Mouse (Mus musculus) CH12.LX (cell line): ENCODE data around the gene Mpo. TPM values are rescaled to one million over a fixed set of nuclear protein-coding genes. Genes with fewer than 3 reads are reported as not detected.

Experiments
- DNase-seq: peaks from one replicate; pipeline ENCODE4 v3.0.0-alpha.2; 2013; ENCODE audit errors: extremely low read depth
- H3K27ac ChIP-seq: 2 replicates; pipeline ENCODE4 v1.5.1; 2012; ENCODE audit warnings: low read depth, mild to moderate bottlenecking, control low read depth, moderate library complexity; ENCODE audit not compliant: insufficient read depth
- H3K27me3 ChIP-seq: replicated peaks from 2 replicates; pipeline ENCODE3; 2012; ENCODE audit warnings: inconsistent platforms
- H3K36me3 ChIP-seq, 2 experiments: replicated peaks in 1 of 2; 2 replicates each; pipeline versions ENCODE3 to v1.6.1; 2012; ENCODE audit warnings: inconsistent platforms in 1 of 2, low read length in 1 of 2, mild to moderate bottlenecking in 1 of 2, mixed read lengths in 1 of 2, moderate library complexity in 1 of 2; ENCODE audit not compliant: control insufficient read depth in 1 of 2, insufficient read depth in 1 of 2
- H3K4me1 ChIP-seq, 2 experiments: 2 replicates each; pipeline ENCODE4 v1.6.1; 2012; ENCODE audit warnings: inconsistent platforms in 1 of 2, moderate library complexity in 1 of 2; ENCODE audit not compliant: insufficient read depth in 2 of 2, control insufficient read depth in 1 of 2
- H3K4me2 ChIP-seq: 2 replicates; pipeline ENCODE4 v1.6.1; 2012; ENCODE audit warnings: low read depth, mild to moderate bottlenecking, control low read depth; ENCODE audit not compliant: poor library complexity, insufficient read depth, severe bottlenecking
- H3K4me3 ChIP-seq, 3 experiments: fragments of 150-350 bp in 1 of 3; sonication (generic) in 1 of 3; replicated peaks in 1 of 3; 2 replicates each; pipeline versions ENCODE3 to v1.5.1; 2011 to 2012; ENCODE audit warnings: low read depth in 2 of 3, low read length in 2 of 3, mild to moderate bottlenecking in 2 of 3, moderate library complexity in 2 of 3, control low read depth in 1 of 3, improper control_type of control experiment in 1 of 3, inconsistent platforms in 1 of 3, mixed read lengths in 1 of 3; ENCODE audit not compliant: poor library complexity in 1 of 3
- H3K79me2 ChIP-seq: replicated peaks from 2 replicates; pipeline ENCODE4 v1.6.1; 2012; ENCODE audit warnings: mild to moderate bottlenecking, moderate library complexity; ENCODE audit not compliant: control insufficient read depth, poor library complexity, insufficient read depth, severe bottlenecking; ENCODE audit errors: extremely low read depth
- H3K9ac ChIP-seq: 2 replicates; pipeline ENCODE4 v1.6.1; 2012; ENCODE audit warnings: low read depth, mild to moderate bottlenecking, control low read depth, moderate library complexity; ENCODE audit not compliant: insufficient read depth
- H3K9me3 ChIP-seq: replicated peaks from 2 replicates; pipeline ENCODE3; 2012; ENCODE audit warnings: low read length, inconsistent platforms, mixed read lengths
- BHLHE40 ChIP-seq: IDR thresholded peaks from 2 replicates; pipeline ENCODE4 v1.6.1; 2011; ENCODE audit warnings: mild to moderate bottlenecking, low read depth, low read length, improper control_type of control experiment
- CTCF ChIP-seq, 2 experiments: IDR thresholded peaks in 1 of 2; conservative IDR thresholded peaks in 1 of 2; 2 replicates each; pipeline ENCODE4 v1.5.1; 2011 to 2012; ENCODE audit warnings: low read depth in 2 of 2, low read length in 2 of 2, improper control_type of control experiment in 1 of 2, inconsistent platforms in 1 of 2, mild to moderate bottlenecking in 1 of 2, moderate library complexity in 1 of 2
- ELF1 ChIP-seq: IDR thresholded peaks from 2 replicates; pipeline ENCODE4 v1.6.1; 2014; ENCODE audit warnings: low read depth, mild to moderate bottlenecking, inconsistent platforms, low read length, improper control_type of control experiment
- EP300 ChIP-seq: IDR thresholded peaks from 2 replicates; pipeline ENCODE4 v1.6.1; 2011; ENCODE audit warnings: low read length, improper control_type of control experiment
- ETS1 ChIP-seq: conservative IDR thresholded peaks from 2 replicates; pipeline ENCODE4 v1.6.1; 2012; ENCODE audit warnings: low read depth, mild to moderate bottlenecking, inconsistent platforms, low read length, improper control_type of control experiment, moderate library complexity
- GABPA ChIP-seq: IDR thresholded peaks from 2 replicates; pipeline ENCODE4 v1.6.1; 2012; ENCODE audit warnings: low read depth, low read length, improper control_type of control experiment, inconsistent platforms; ENCODE audit not compliant: insufficient replicate concordance
- HCFC1 ChIP-seq: IDR thresholded peaks from 2 replicates; pipeline ENCODE4 v1.6.1; 2012; ENCODE audit warnings: low read depth, mild to moderate bottlenecking, inconsistent platforms, low read length, improper control_type of control experiment
- IRF4 ChIP-seq: IDR thresholded peaks from 2 replicates; pipeline ENCODE4 v1.6.1; 2014; ENCODE audit warnings: low read depth, mild to moderate bottlenecking, inconsistent platforms, low read length, improper control_type of control experiment
- JUN ChIP-seq: IDR thresholded peaks from 2 replicates; pipeline ENCODE4 v1.6.1; 2011; ENCODE audit warnings: low read depth, mild to moderate bottlenecking, low read length, improper control_type of control experiment, moderate library complexity; ENCODE audit not compliant: insufficient read depth
- JUND ChIP-seq: conservative IDR thresholded peaks from 2 replicates; pipeline ENCODE4 v1.6.1; 2011; ENCODE audit warnings: low read depth, low read length, improper control_type of control experiment
- MAFK ChIP-seq: IDR thresholded peaks from 2 replicates; pipeline ENCODE4 v1.6.1; 2011; ENCODE audit warnings: low read length, improper control_type of control experiment; ENCODE audit not compliant: insufficient replicate concordance
- MAX ChIP-seq: IDR thresholded peaks from 2 replicates; pipeline ENCODE4 v1.6.1; 2011; ENCODE audit warnings: low read length, improper control_type of control experiment
- MAZ ChIP-seq: IDR thresholded peaks from 2 replicates; pipeline ENCODE4 v1.6.1; 2012; ENCODE audit warnings: low read depth, mild to moderate bottlenecking, inconsistent platforms, low read length, improper control_type of control experiment, moderate library complexity
- MEF2A ChIP-seq: IDR thresholded peaks from 2 replicates; pipeline ENCODE4 v1.6.1; 2014; ENCODE audit warnings: low read depth, mild to moderate bottlenecking, inconsistent platforms, low read length, improper control_type of control experiment, borderline replicate concordance
- MYC ChIP-seq: IDR thresholded peaks from 2 replicates; pipeline ENCODE4 v1.6.1; 2011; ENCODE audit warnings: low read depth, mild to moderate bottlenecking, improper control_type of control experiment, low read length
- NELFE ChIP-seq: IDR thresholded peaks from 2 replicates; pipeline ENCODE4 v1.6.1; 2011; ENCODE audit warnings: low read depth, low read length, improper control_type of control experiment
- NRF1 ChIP-seq: IDR thresholded peaks from 2 replicates; pipeline ENCODE4 v1.6.1; 2014; ENCODE audit warnings: low read depth, mild to moderate bottlenecking, inconsistent platforms, low read length, improper control_type of control experiment, moderate library complexity
- POLR2A ChIP-seq: IDR thresholded peaks from 2 replicates; pipeline ENCODE4 v1.6.1; 2011; ENCODE audit warnings: low read depth, mild to moderate bottlenecking, improper control_type of control experiment, low read length
- POLR2AphosphoS2 ChIP-seq: IDR thresholded peaks from 2 replicates; pipeline ENCODE4 v1.6.1; 2011; ENCODE audit warnings: low read depth, low read length, improper control_type of control experiment
- RCOR1 ChIP-seq: conservative IDR thresholded peaks from 2 replicates; pipeline ENCODE4 v1.6.1; 2012; ENCODE audit warnings: low read depth, mild to moderate bottlenecking, inconsistent platforms, low read length, improper control_type of control experiment
- SMC3 ChIP-seq: IDR thresholded peaks from 2 replicates; pipeline ENCODE4 v1.6.1; 2011; ENCODE audit warnings: low read depth, low read length, improper control_type of control experiment
- TBP ChIP-seq: conservative IDR thresholded peaks from 2 replicates; pipeline ENCODE4 v1.6.1; 2011; ENCODE audit warnings: low read depth, low read length, improper control_type of control experiment
- TCF12 ChIP-seq: IDR thresholded peaks from 2 replicates; pipeline ENCODE4 v1.6.1; 2014; ENCODE audit warnings: low read depth, mild to moderate bottlenecking, inconsistent platforms, low read length, improper control_type of control experiment
- UBTF ChIP-seq: IDR thresholded peaks from 2 replicates; pipeline ENCODE4 v1.6.1; 2012; ENCODE audit warnings: low read depth, mild to moderate bottlenecking, inconsistent platforms, low read length, improper control_type of control experiment, moderate library complexity
- USF1 ChIP-seq: IDR thresholded peaks from 2 replicates; pipeline ENCODE4 v1.6.1; 2014; ENCODE audit warnings: low read depth, mild to moderate bottlenecking, inconsistent platforms, low read length, improper control_type of control experiment
- USF2 ChIP-seq: conservative IDR thresholded peaks from 2 replicates; pipeline ENCODE4 v1.6.1; 2011; ENCODE audit warnings: low read depth, low read length, improper control_type of control experiment
- ZC3H11A ChIP-seq: IDR thresholded peaks from 2 replicates; pipeline ENCODE4 v1.6.1; 2012; ENCODE audit warnings: low read depth, mild to moderate bottlenecking, inconsistent platforms, low read length, improper control_type of control experiment
- ZKSCAN1 ChIP-seq: IDR thresholded peaks from 2 replicates; pipeline ENCODE4 v1.6.1; 2012; ENCODE audit warnings: low read depth, inconsistent platforms, low read length, improper control_type of control experiment, borderline replicate concordance
- ZMIZ1 ChIP-seq: IDR thresholded peaks from 2 replicates; pipeline ENCODE4 v1.6.1; 2012; ENCODE audit warnings: low read depth, mild to moderate bottlenecking, inconsistent platforms, low read length, improper control_type of control experiment
- dilution Hi-C: fragments of 300-500 bp; cut with MboI; formaldehyde crosslinking; loops from 2 replicates; pipeline ENCODE4 v1.14.3; 2020; ENCODE audit warnings: low sequenced_read_pairs; ENCODE audit not compliant: extremely low pct_unique_long_range_greater_than_20kb, extremely low pct_ligation_motif_present
- in situ Hi-C: fragments of 300-500 bp; cut with MboI; formaldehyde crosslinking; loops from 3 replicates; pipeline ENCODE4 v1.14.3; 2019; ENCODE audit warnings: low sequenced_read_pairs, low pct_ligation_motif_present, low pct_unique_long_range_greater_than_20kb, mixed read lengths
- polyA plus RNA-seq: library from polyadenylated mRNA; unstranded; fragments of >175 nt; gene quantifications from 2 replicates; pipeline ENCODE4 v1.2.1, GENCODE M21; 2012; ENCODE audit warnings: low read depth; ENCODE audit not compliant: insufficient read length
- total RNA-seq, 2 experiments: library from RNA; depleted of rRNA; stranded (reverse); fragments of 300-350 nt in 1 of 2; fragments of >200 nt in 1 of 2; gene quantifications; 2 replicates each; pipeline ENCODE4 v1.2.3; 2012 to 2014

The Mpo gene
- total and polyA plus RNA-seq, 3 experiments = not detected

DNA sequence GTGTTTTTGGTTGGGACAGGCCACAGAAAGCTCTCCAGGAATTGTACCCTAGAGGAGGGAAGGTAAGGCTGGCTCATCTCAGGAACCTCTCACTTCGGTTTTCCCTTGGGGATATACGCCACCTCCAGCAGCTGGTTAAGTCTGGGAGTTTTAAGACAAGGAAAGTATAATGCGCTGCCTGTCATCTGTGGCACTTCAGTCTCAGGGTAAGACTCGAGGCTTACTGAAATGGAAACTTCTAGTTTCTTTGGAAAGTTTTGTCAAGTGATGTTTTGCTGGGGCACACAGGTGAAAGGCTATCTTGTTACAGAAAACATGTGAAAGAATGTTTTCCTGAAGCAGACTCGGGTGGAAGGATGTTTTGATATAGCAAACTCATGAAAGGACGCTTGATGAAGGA is 14.1 kb downstream of the Mpo start (continued):
- TF ChIP-seq MAFK (0 out of 2 replicates have a peak, but pooled peaks have one; percentile 26), NELFE (no peak), RCOR1 (no peak), MYC (0 out of 2 replicates have a peak, but pooled peaks have one; percentile 30), MAZ (0 out of 2 replicates have a peak, but pooled peaks have one; percentile 20), ETS1 (peak; percentile 53; the same call in 1 of the 2 replicates), JUN (no peak), CTCF (conservative IDR thresholded peaks at IDR 0.05 in 1 of 2, IDR thresholded peaks at IDR 0.05 in 1 of 2; ENCODE audit: low read depth in 2 of 2, low read length in 2 of 2) (no peak), SMC3 (no peak)

DNA sequence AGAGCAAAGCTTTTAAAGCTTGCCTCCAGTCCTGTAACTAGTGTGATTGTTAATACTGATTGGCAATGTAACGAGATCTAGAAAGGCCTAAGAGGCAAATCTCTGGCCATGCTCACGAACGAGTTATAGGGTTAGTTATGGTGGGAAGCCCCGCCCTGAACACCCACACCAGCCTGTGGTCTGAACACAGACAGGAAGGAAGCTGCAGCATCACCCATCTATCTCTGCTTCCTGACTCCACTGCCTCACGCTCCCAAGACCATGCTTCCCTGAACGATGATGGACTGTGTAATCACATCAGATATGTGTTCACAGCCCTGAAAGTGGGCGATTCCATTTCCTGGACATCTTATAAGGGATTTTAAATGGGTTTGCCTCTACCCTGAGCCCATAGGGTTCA is 14.9 kb downstream of the Mpo start:
- H3K79me2 ChIP-seq = no peaks in the 10 kb centered on the region
- DNase-seq = no peak
- H3K27me3 ChIP-seq = peaks cover 2% of the 10 kb centered on the region
- in situ Hi-C loops = no loop called here
- peaks cover 2 to 16% of the 10 kb centered on the region in 2 experiments; a peak in 1 of 4 replicates for H3K4me1 ChIP-seq
- no peak overlapping the region for H3K27ac ChIP-seq
- H3K36me3 ChIP-seq = no peaks in the 10 kb centered on the region
- dilution Hi-C loops = no loop called here
- no peak overlapping the region for H3K4me2 ChIP-seq
- TF ChIP-seq USF2 (no peak), MEF2A (no peak), GABPA (no peak), TBP (no peak), RCOR1 (no peak), MAFK (no peak), BHLHE40 (no peak), ZKSCAN1 (no peak), TCF12 (no peak), UBTF (no peak)
- TF ChIP-seq, all 38 proteins: peak for 0
- Histone ChIP-seq H3K9me3 (no peaks in the 10 kb centered on the region), H3K4me3 (no peak overlapping the region), H3K9ac (no peak overlapping the region)

DNA sequence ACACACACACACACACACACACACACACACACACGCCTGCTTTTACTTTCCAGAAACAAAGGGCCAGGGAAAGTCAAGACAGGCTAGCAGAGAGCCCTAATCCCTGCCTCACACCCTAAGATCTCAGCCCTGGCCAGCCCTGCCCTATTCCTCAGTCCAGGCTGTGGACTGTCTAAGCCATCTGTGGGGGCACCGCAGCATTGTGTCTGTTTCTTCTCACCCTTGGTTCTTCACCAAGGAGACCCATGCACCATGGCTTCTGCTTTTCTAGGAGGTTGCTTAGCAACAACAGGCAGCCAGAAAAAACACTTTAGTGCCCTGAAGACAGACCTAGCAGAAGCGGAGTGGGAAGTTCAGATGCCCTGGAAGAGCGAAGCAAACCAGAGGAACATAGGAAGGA is 18.0 kb downstream of the Mpo start:
- Histone ChIP-seq H3K4me2 (no peak overlapping the region), H3K4me3 (no peak overlapping the region), H3K27me3 (peaks cover 2% of the 10 kb centered on the region), H3K9ac (no peak overlapping the region), H3K79me2 (no peaks in the 10 kb centered on the region)
- in situ Hi-C loops = no loop called here
- no peak for TF ChIP-seq ELF1
- no peak for TF ChIP-seq JUND
- TF ChIP-seq MAFK = no peak
- TF ChIP-seq NRF1 = no peak
- no peak for TF ChIP-seq TBP
- TF ChIP-seq EP300 = no peak
- no peak for TF ChIP-seq HCFC1
- no peak for TF ChIP-seq ZMIZ1
- TF ChIP-seq JUN = no peak
- TF ChIP-seq ZC3H11A = no peak
- no peak for TF ChIP-seq IRF4
- TF ChIP-seq MAX = no peak
- TF ChIP-seq POLR2AphosphoS2 = no peak
- no peak for TF ChIP-seq TCF12
- TF ChIP-seq USF1 = no peak
- TF ChIP-seq POLR2A = no peak
- TF ChIP-seq, all 38 proteins: peak for 0
- H3K27ac ChIP-seq = no peak overlapping the region
- dilution Hi-C loops = no loop called here
- DNase-seq = peak; percentile 10
- no peaks in the 10 kb centered on the region for H3K9me3 ChIP-seq
- H3K4me1 ChIP-seq = peaks cover 2 to 20% of the 10 kb centered on the region in 2 experiments; a peak in 1 of 4 replicates
- H3K36me3 ChIP-seq = no peaks in the 10 kb centered on the region
